Mouse (Mus musculus): ENCODE results near the gene Mup20.
"Not testable (repeated sequence)": the region's sequence is repeated elsewhere in the genome, so short reads cannot be mapped to it uniquely, and the experiment has no call there.

Gene Mup20

DNA sequence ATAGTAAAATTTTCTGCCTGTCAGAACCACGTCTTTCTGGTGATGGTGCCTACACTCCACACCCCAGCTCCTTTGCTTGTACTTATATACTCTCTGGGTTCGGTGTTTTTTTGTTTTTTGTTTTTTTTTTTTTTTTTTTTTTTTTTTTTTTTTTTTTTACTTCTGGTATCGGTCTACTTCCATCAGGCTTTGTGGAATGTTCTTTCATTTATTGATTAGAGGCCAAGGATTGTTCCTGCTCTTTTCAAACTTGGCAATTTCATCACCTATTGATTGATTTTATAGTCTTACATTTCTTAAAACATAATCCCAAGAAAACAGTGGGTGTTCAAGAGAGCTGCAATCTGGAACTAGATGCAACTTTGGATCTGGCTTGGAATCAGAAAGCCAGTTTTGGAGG lies at the start of gene Mup20:
TSS of gene Mup20 (minus strand) at position 101 of the 400 bp plus-strand sequence.
- DNase-seq (ENCODE audit: low spot score): not testable (repeated sequence)

DNA sequence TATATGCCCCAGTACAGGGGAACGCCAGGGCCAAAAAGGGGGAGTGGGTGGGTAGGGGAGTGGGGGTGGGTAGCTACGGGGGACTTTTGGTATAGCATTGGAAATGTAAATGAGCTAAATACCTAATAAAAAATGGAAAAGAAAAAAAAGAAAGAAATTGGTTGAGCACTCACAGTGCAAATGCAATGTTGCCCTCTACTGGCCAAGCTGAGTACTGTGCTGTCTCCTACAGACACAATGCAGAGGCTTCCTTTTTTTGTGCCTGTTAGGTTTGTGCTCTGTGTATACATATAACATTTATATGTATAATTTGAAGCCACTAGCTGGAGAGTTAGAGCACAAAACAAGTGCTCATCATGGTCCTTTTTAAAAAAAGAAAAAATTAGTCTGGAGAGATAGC lies 49.4 kb upstream of the Mup20 start:
- DNase-seq (ENCODE audit: low spot score): not testable (repeated sequence)

- DNase-seq (ENCODE audit: low spot score): no peak
Measured at GRCm38 (mm10) chr4:62087953-62088352, 34.0 kb upstream of the Mup20 start.

- peak; percentile 0 for DNase-seq (ENCODE audit: low spot score)
Measured at GRCm38 (mm10) chr4:62087241-62087640, 33.3 kb upstream of the Mup20 start, which contains the start of gene Mup3. Mup3 (minus strand) TSS chr4:62087342.

DNA sequence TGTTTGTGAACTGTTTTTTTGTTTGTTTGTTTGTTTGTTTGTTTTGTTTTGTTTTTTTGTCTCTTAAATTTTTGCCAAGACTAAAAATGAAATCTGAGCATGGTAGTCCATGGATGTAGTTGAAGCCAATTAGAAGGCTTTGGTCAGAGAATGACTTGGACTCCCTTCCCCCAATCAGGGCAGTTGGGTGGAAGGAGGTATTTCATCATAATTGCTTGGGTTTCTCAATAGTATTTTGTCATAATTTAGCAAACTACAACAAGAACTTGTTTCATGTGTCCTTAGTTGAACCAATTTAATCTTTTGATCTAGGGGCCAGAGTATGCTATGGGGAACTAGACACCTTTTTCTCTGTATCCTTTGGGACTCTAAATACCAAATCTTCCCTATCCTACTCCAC lies 28.8 kb upstream of the Mup20 start:
- no peak for DNase-seq (ENCODE audit: low spot score)

- DNase-seq (ENCODE audit: low spot score): no peak
Measured at GRCm38 (mm10) chr4:62075126-62075525, 21.2 kb upstream of the Mup20 start.

DNA sequence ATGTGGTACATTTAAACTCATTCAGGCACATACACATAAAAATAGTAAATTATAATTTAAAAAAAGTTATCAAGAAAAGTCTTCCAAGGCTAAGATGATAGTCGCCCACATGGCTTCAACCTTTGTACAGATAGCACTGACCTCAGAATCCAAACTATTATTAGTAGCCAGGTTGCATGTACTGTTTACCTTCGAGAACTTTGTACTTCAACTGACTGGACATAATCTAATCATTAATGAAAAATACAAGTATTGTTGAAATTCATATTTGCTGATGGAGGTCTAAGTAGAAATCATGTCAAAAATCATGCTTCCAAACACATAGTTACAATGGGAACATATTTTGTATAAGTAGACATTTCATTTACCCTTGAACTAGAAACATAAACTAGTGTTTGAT lies 822 bp upstream of the Mup20 start:
- not testable (repeated sequence) for DNase-seq (ENCODE audit: low spot score)

GRCm38 (mm10) chr4:62026281-62026680 lies 27.7 kb downstream of the Mup20 start:
- DNase-seq (ENCODE audit: low spot score): no peak

DNA sequence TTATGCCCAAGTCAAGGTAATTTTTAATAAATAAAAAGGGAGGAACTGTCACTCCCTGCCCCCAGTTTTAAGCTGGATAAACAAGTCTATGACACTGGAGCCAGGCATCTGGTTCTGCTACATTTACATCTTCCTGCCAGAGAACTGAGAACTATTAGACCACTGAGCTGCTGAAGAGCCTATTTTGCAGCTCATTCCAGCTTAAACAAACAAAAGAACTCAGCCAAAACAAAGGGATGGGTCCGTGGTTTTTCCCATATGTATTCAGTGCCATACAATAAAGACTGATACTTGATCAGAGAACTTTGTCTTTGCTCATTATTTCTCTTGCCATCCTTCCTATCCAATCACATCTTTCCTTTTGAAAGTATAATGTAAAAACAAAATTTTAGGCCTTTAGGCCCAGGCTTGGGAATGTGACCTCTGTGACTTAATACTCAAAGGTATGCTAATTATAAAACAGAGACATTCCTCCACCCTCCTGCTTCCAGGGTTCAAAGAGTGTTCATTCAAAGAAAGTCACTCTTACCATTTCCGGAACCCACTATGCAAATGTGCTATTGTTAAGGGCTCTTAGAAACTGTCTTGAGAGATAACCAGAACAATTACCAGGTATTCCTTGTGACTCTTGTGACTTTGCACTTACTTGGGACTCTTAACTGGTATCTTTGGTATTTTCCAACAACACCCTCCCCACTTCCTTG lies 29.6 kb downstream of the Mup20 start:
- no peak for DNase-seq (ENCODE audit: low spot score)

GRCm38 (mm10) chr4:62023646-62024045 lies 30.3 kb downstream of the Mup20 start:
- no peak for DNase-seq (ENCODE audit: low spot score)

- no peak for DNase-seq (ENCODE audit: low spot score)
Measured at GRCm38 (mm10) chr4:62023120-62023519, 30.8 kb downstream of the Mup20 start.

DNA sequence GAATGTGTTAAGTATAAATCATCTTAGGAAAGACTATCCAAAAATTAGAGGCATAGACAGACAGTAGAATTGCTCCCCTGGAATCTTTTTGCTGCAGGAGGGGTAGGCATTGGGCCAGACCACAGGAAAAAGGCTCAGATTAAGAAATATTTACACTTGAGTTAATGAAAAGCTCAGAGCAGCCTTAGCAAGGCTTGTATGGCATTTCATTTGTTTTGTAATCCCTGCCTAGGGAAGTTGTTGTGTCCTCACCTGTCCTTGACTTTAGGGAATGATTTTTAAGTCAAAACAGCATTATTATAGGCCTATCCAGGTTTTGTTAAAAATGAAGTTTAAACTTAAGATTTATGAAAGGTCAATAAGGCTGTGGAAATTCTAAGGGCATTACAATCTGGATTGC lies 33.4 kb downstream of the Mup20 start:
- DNase-seq (ENCODE audit: low spot score): not testable (repeated sequence)
